ENCODE assay signal across 9 mouse cellular contexts in genomic region chr15:77245418-77246365, GRCm38 (mm10).
DNase-seq lines count a peak whose midpoint lies in the region; ATAC-seq and TF ChIP-seq lines count a peak whose summit lies in the region.
"Had no signal": no experiment of that assay in that cellular context is flagged by ENCODE, and none has a peak within 500 bp of the region (broad histone marks: within the 10 kb centered on the region; RNA-seq: fewer than 3 reads in every experiment).

No protein-coding gene starts in this region.

- H3K36me3 ChIP-seq in liver, embryonic 12.5 days: no peaks in the 10 kb centered on the region

- H3K27me3 ChIP-seq in liver, embryonic 12.5 days (replicated peaks): no peaks in the 10 kb centered on the region

- no peak for ATAC-seq in liver, embryonic 12.5 days

- no peak overlapping the region for H3K9ac ChIP-seq in liver, embryonic 12.5 days
- H3K9ac ChIP-seq: liver, embryonic 14.5 days had no signal

- TF ChIP-seq POLR2A in embryonic fibroblast, embryonic 13.5 days (IDR thresholded peaks at IDR 0.05; ENCODE audit: low read depth, low read length): no peak

- no peak overlapping the region for H3K4me3 ChIP-seq in liver, embryonic 12.5 days
- H3K4me3 ChIP-seq in embryonic fibroblast, embryonic 13.5 days (ENCODE audit: insufficient read depth, low read length): no peak overlapping the region; the same call in 1 of the 2 replicates
- peak overlapping the region; percentile 71 for H3K4me3 ChIP-seq in layer of hippocampus, adult 2 months

- no peak overlapping the region for H3K27ac ChIP-seq in liver, embryonic 12.5 days
- H3K27ac ChIP-seq in embryonic fibroblast, embryonic 13.5 days (ENCODE audit: insufficient read depth, low read length): peak overlapping the region; percentile 96
- H3K27ac ChIP-seq in layer of hippocampus, adult 2 months: peak overlapping the region; percentile 96
- H3K27ac ChIP-seq: liver, embryonic 14.5 days had no signal

- TF ChIP-seq CTCF in embryonic fibroblast, embryonic 13.5 days (IDR thresholded peaks at IDR 0.05; ENCODE audit: borderline replicate concordance, insufficient read depth, low read length): no peak
- TF ChIP-seq CTCF in layer of hippocampus, adult 2 months (conservative IDR thresholded peaks at IDR 0.05): no peak

- intact Hi-C loops in heart, postnatal 10 days (cut with DNase I): no loop called here

- peaks cover 8% of the 10 kb centered on the region; the same call in 1 of the 2 replicates for H3K4me1 ChIP-seq in liver, embryonic 12.5 days
- peaks cover 24% of the 10 kb centered on the region for H3K4me1 ChIP-seq in embryonic fibroblast, embryonic 13.5 days (ENCODE audit: control insufficient read depth, insufficient read depth, low read length)

- WGBS in liver, embryonic 12.5 days (ENCODE audit: insufficient replicate concordance): 22% methylated on average over 11 of the region's 11 CpGs

- peak; percentile 22 for DNase-seq in liver
- peak; percentile 60 to 61 for DNase-seq in heart, postnatal 10 days
- DNase-seq in layer of hippocampus, adult 2 months (ENCODE audit: low spot score in 2 of 2): peak; percentile 82 to 95
- DNase-seq in lung, postnatal 14 days: peak; percentile 37
- peak; percentile 59 for DNase-seq in right cerebral cortex, postnatal 4 days
- DNase-seq in c-Kit-positive CD71-positive TER-119-positive erythroid progenitor cells, embryonic 14.5 days (ENCODE audit: low spot score): no peak

- H3K4me2 ChIP-seq in liver, embryonic 12.5 days: no peak overlapping the region

- no peaks in the 10 kb centered on the region for H3K9me3 ChIP-seq in liver, embryonic 12.5 days (replicated peaks)
